Mouse (Mus musculus) brain, adult 10 weeks (tissue): ENCODE data around the gene Sall4. TPM values are rescaled to one million over a fixed set of nuclear protein-coding genes. Genes with fewer than 3 reads are reported as not detected.

Experiments
- polyA plus RNA-seq: library from polyadenylated mRNA; stranded (reverse); fragments of 350-450 nt; fragmentation: Illumina TruSeq; extraction: RNeasy Lipid Tissue Mini Kit (QIAGEN cat#74804); gene quantifications from one replicate; pipeline ENCODE4 v1.2.3, GENCODE M21; 2015; ENCODE audit warnings: low read depth, low replicate concordance

Sall4 gene
- polyA plus RNA-seq: not detected

GRCm38 (mm10) chr2:168767582-168767981 lies at the start of gene Sall4:
TSS of gene Sall4 (minus strand) at chr2:168767943.

GRCm38 (mm10) chr2:168742059-168742627 lies 25.6 kb downstream of the Sall4 start, which contains the start of gene Atp9a:
TSS of gene Atp9a (minus strand) at chr2:168742409.

Other genes starting within 250 kb of the Sall4 start
- gene Nfatc2, start 166.3 kb downstream of the Sall4 start, polyA plus RNA-seq: 8.3 TPM
- gene Atp9a, start 25.5 kb downstream of the Sall4 start, polyA plus RNA-seq: 219 TPM
- gene Zfp64, start 187.6 kb upstream of the Sall4 start, polyA plus RNA-seq: 10.6 TPM